Mouse (Mus musculus) layer of hippocampus, adult 9-11 months (tissue): ENCODE data around the gene Prss8.
"Not testable (repeated sequence)": the region's sequence is repeated elsewhere in the genome, so short reads cannot be mapped to it uniquely, and the experiment has no call there.

Experiments
- DNase-seq: peaks from one replicate; pipeline ENCODE4 v3.0.0; 2022

Gene Prss8

GRCm38 (mm10) chr7:127927726-127928125 is 2.2 kb downstream of the Prss8 start:
- DNase-seq: no peak

- no peak for DNase-seq
Observed at GRCm38 (mm10) chr7:127926846-127927245, 3.1 kb downstream of the Prss8 start.

- DNase-seq: no peak
Observed at GRCm38 (mm10) chr7:127926066-127926465, 3.8 kb downstream of the Prss8 start.

GRCm38 (mm10) chr7:127925252-127925651 is 4.7 kb downstream of the Prss8 start:
- DNase-seq: no peak

- no peak for DNase-seq
Observed at GRCm38 (mm10) chr7:127923714-127924113, 6.2 kb downstream of the Prss8 start.

- DNase-seq: peak; percentile 51
Observed at GRCm38 (mm10) chr7:127922451-127923275, 7.2 kb downstream of the Prss8 start.

- DNase-seq: no peak
Observed at GRCm38 (mm10) chr7:127921516-127921915, 8.4 kb downstream of the Prss8 start.

GRCm38 (mm10) chr7:127919290-127919689 is 10.6 kb downstream of the Prss8 start:
- DNase-seq: no peak

GRCm38 (mm10) chr7:127918203-127918602 is 11.7 kb downstream of the Prss8 start:
- DNase-seq: no peak

GRCm38 (mm10) chr7:127915293-127915692 is 14.6 kb downstream of the Prss8 start:
- DNase-seq: no peak

GRCm38 (mm10) chr7:127912938-127913337 is 17.0 kb downstream of the Prss8 start:
- no peak for DNase-seq

- peak; percentile 90 for DNase-seq
Observed at GRCm38 (mm10) chr7:127912190-127912871, 17.6 kb downstream of the Prss8 start, which contains the start of gene Kat8. Gene Kat8 (plus strand): TSS chr7:127912516.

- no peak for DNase-seq
Observed at GRCm38 (mm10) chr7:127908656-127909055, 21.2 kb downstream of the Prss8 start.

GRCm38 (mm10) chr7:127907939-127908338 is 22.0 kb downstream of the Prss8 start:
- DNase-seq: no peak

GRCm38 (mm10) chr7:127903971-127904796 is 25.7 kb downstream of the Prss8 start, which contains the start of gene Bckdk:
Gene Bckdk (plus strand): TSS chr7:127904082.
- DNase-seq: peak; percentile 83

- no peak for DNase-seq
Observed at GRCm38 (mm10) chr7:127901772-127902171, 28.1 kb downstream of the Prss8 start.

- DNase-seq: no peak
Observed at GRCm38 (mm10) chr7:127899997-127900396, 29.9 kb downstream of the Prss8 start.

- no peak for DNase-seq
Observed at GRCm38 (mm10) chr7:127898179-127898956, 31.5 kb downstream of the Prss8 start.

- no peak for DNase-seq
Observed at GRCm38 (mm10) chr7:127897542-127897941, 32.4 kb downstream of the Prss8 start.

GRCm38 (mm10) chr7:127896384-127896783 is 33.5 kb downstream of the Prss8 start:
- peak; percentile 59 for DNase-seq

GRCm38 (mm10) chr7:127895891-127896290 is 34.0 kb downstream of the Prss8 start:
- DNase-seq: not testable (repeated sequence)

- peak; percentile 96 for DNase-seq
Observed at GRCm38 (mm10) chr7:127895442-127895841, 34.5 kb downstream of the Prss8 start, which contains the start of the genes Gm21974 and Vkorc1. Gene Gm21974 (minus strand): TSS chr7:127895454. Gene Vkorc1 (minus strand): TSS chr7:127895617.
